16 mouse cellular contexts compared by ENCODE assay signal in the genomic region with DNA sequence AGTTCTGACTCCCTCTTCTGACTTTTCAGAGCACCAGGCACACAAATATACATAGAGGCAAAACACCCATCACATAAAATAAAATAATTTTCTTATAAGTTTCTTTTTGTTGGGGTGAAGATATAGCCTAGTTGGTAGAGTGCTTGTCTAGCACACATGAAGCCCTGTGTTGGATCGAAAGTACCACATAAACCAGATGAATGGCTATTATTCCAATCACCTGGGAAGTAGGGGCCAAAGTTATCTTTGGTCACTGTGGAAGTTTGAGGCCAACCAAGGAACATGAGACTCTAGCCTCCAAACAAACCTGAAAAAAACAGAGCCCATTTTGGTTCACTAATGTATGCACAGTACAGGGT.
"Had no signal": no experiment of that assay in that cellular context is flagged by ENCODE, and none has a peak within 500 bp of the region (broad histone marks: within the 10 kb centered on the region; RNA-seq: fewer than 3 reads in every experiment).

No protein-coding gene starts in this region.

- DNase-seq: retina, postnatal 1 day; right cerebral cortex, adult 18-20 months; right cerebral cortex, postnatal 14 days; right cerebral cortex, postnatal 25 days; right cerebral cortex, postnatal 4 days; spleen, adult 18-20 months; thymus, adult 18-20 months; thymus, adult 2 months; thymus, postnatal 14 days; thymus, postnatal 25 days; thymus, postnatal 36 days; thymus, postnatal 4 days had no signal

- H3K9ac ChIP-seq: neural tube, embryonic 13.5 days; neural tube, embryonic 15.5 days; stomach, embryonic 15.5 days had no signal

- H3K27me3 ChIP-seq: neural tube, embryonic 13.5 days; neural tube, embryonic 15.5 days; stomach, embryonic 15.5 days had no signal

- H3K36me3 ChIP-seq: neural tube, embryonic 13.5 days; neural tube, embryonic 15.5 days; stomach, embryonic 15.5 days had no signal

- H3K27ac ChIP-seq: neural tube, embryonic 13.5 days; neural tube, embryonic 15.5 days; stomach, embryonic 15.5 days; stomach, postnatal 0 days had no signal

- H3K9me3 ChIP-seq: neural tube, embryonic 13.5 days; neural tube, embryonic 15.5 days; stomach, embryonic 15.5 days had no signal

- H3K4me2 ChIP-seq: neural tube, embryonic 13.5 days; neural tube, embryonic 15.5 days; stomach, embryonic 15.5 days had no signal

- H3K4me3 ChIP-seq: neural tube, embryonic 13.5 days; neural tube, embryonic 15.5 days; stomach, embryonic 15.5 days had no signal
